Mouse (Mus musculus): ENCODE results near the gene Gan. TPM values are rescaled to one million over a fixed set of nuclear protein-coding genes. Genes with fewer than 3 reads are reported as not detected.
A peak's percentile ranks its signal among the peaks of the same experiment; 100 is the strongest.

Gan gene
- total and polyA plus RNA-seq, 3 experiments, result 5.6 to 8.7 TPM; not detected in 1

GRCm38 (mm10) chr8:117233199-117233598, 75.3 kb downstream of the Gan start:
- peaks cover 0 to 6% of the 10 kb centered on the region in 2 experiments; a peak in 2 of 4 replicates for H3K36me3 ChIP-seq (ENCODE audit: control insufficient read depth in 1 of 2, insufficient read depth in 2 of 2, low read length in 2 of 2)
- peaks cover 2 to 11% of the 10 kb centered on the region in 2 experiments; a peak in 3 of 4 replicates for H3K4me1 ChIP-seq (ENCODE audit: control insufficient read depth in 1 of 2, insufficient read depth in 2 of 2, low read length in 2 of 2)
- DNase-seq (ENCODE audit: low read depth, low spot score), result peak; percentile 64
- no peak overlapping the region for H3K9ac ChIP-seq (ENCODE audit: control insufficient read depth, low read depth, low read length, poor library complexity, severe bottlenecking)
- TF ChIP-seq SMC3 (IDR thresholded peaks at IDR 0.05; ENCODE audit: low read depth, low read length) (0 out of 2 replicates have a peak, but pooled peaks have one; percentile 11), CTCF (IDR thresholded peaks at IDR 0.05 in 2 of 3, conservative IDR thresholded peaks at IDR 0.05 in 1 of 3; ENCODE audit: control insufficient read depth in 1 of 3, insufficient read depth in 1 of 3, low read depth in 2 of 3, low read length in 3 of 3, poor library complexity in 1 of 3, severe bottlenecking in 1 of 3) (peak in 2 of 3 experiments; percentile 29 to 55; a peak in 4 of 6 replicates), CHD2 (IDR thresholded peaks at IDR 0.05; ENCODE audit: low read length) (no peak)
- H3K27ac ChIP-seq (ENCODE audit: control insufficient read depth, low read depth, low read length), result no peak overlapping the region
- H3K4me3 ChIP-seq (ENCODE audit: control insufficient read depth in 1 of 2, insufficient read depth in 1 of 2, low read depth in 2 of 2, low read length in 2 of 2), result no peak overlapping the region
- no peaks in the 10 kb centered on the region for H3K79me2 ChIP-seq (ENCODE audit: control insufficient read depth, insufficient read depth, low read length, poor library complexity)
- H3K9me3 ChIP-seq (replicated peaks; ENCODE audit: insufficient read depth, low read length), result no peaks in the 10 kb centered on the region
- H3K27me3 ChIP-seq (ENCODE audit: control insufficient read depth in 1 of 2, insufficient read depth in 2 of 2, low read length in 2 of 2), result no peaks in the 10 kb centered on the region

GRCm38 (mm10) chr8:117236531-117236930, 78.6 kb downstream of the Gan start:
- peaks cover 0 to 6% of the 10 kb centered on the region in 2 experiments; a peak in 2 of 4 replicates for H3K36me3 ChIP-seq (ENCODE audit: control insufficient read depth in 1 of 2, insufficient read depth in 2 of 2, low read length in 2 of 2)
- no peaks in the 10 kb centered on the region for H3K79me2 ChIP-seq (ENCODE audit: control insufficient read depth, insufficient read depth, low read length, poor library complexity)
- no peaks in the 10 kb centered on the region for H3K9me3 ChIP-seq (replicated peaks; ENCODE audit: insufficient read depth, low read length)
- TF ChIP-seq ZKSCAN1 (IDR thresholded peaks at IDR 0.05; ENCODE audit: low read depth, low read length) (no peak), RAD21 (IDR thresholded peaks at IDR 0.05; ENCODE audit: low read depth, low read length) (no peak), MXI1 (IDR thresholded peaks at IDR 0.05; ENCODE audit: low read depth, low read length) (no peak), MEF2A (IDR thresholded peaks at IDR 0.05; ENCODE audit: extremely low read depth, insufficient replicate concordance, low read depth, low read length, poor library complexity, severe bottlenecking) (no peak), ELF1 (IDR thresholded peaks at IDR 0.05; ENCODE audit: low read depth, low read length) (no peak), MYB (IDR thresholded peaks at IDR 0.05; ENCODE audit: low read depth, low read length) (no peak)
- no peak overlapping the region for H3K4me3 ChIP-seq (ENCODE audit: control insufficient read depth in 1 of 2, insufficient read depth in 1 of 2, low read depth in 2 of 2, low read length in 2 of 2)
- H3K4me1 ChIP-seq (ENCODE audit: control insufficient read depth in 1 of 2, insufficient read depth in 2 of 2, low read length in 2 of 2), result peaks cover 2 to 11% of the 10 kb centered on the region in 2 experiments; a peak in 3 of 4 replicates
- H3K27me3 ChIP-seq (ENCODE audit: control insufficient read depth in 1 of 2, insufficient read depth in 2 of 2, low read length in 2 of 2), result no peaks in the 10 kb centered on the region; a peak in 1 of 4 replicates
- no peak for DNase-seq (ENCODE audit: low read depth, low spot score)
- H3K27ac ChIP-seq (ENCODE audit: control insufficient read depth, low read depth, low read length), result no peak overlapping the region
- H3K9ac ChIP-seq (ENCODE audit: control insufficient read depth, low read depth, low read length, poor library complexity, severe bottlenecking), result no peak overlapping the region

- no peaks in the 10 kb centered on the region for H3K36me3 ChIP-seq (ENCODE audit: control insufficient read depth in 1 of 2, insufficient read depth in 2 of 2, low read length in 2 of 2)
- TF ChIP-seq POLR2AphosphoS5 (IDR thresholded peaks at IDR 0.05; ENCODE audit: borderline replicate concordance, low read depth, low read length) (no peak), MXI1 (IDR thresholded peaks at IDR 0.05; ENCODE audit: low read depth, low read length) (no peak), ZNF384 (IDR thresholded peaks at IDR 0.05; ENCODE audit: low read depth, low read length) (no peak), POLR2AphosphoS2 (IDR thresholded peaks at IDR 0.05; ENCODE audit: low read length) (no peak), TCF12 (IDR thresholded peaks at IDR 0.05; ENCODE audit: low read depth, low read length) (no peak), USF1 (IDR thresholded peaks at IDR 0.05; ENCODE audit: low read depth, low read length) (no peak), CTCF (IDR thresholded peaks at IDR 0.05 in 2 of 3, conservative IDR thresholded peaks at IDR 0.05 in 1 of 3; ENCODE audit: control insufficient read depth in 1 of 3, insufficient read depth in 1 of 3, low read depth in 2 of 3, low read length in 3 of 3, poor library complexity in 1 of 3, severe bottlenecking in 1 of 3) (no peak), E2F4 (IDR thresholded peaks at IDR 0.05; ENCODE audit: borderline replicate concordance, low read depth, low read length) (no peak), BHLHE40 (IDR thresholded peaks at IDR 0.05; ENCODE audit: borderline replicate concordance, low read depth, low read length) (no peak), MAFK (IDR thresholded peaks at IDR 0.05; ENCODE audit: borderline replicate concordance, low read depth, low read length) (no peak), NRF1 (IDR thresholded peaks at IDR 0.05; ENCODE audit: insufficient read depth, low read depth, low read length, poor library complexity, severe bottlenecking) (no peak), MYC (IDR thresholded peaks at IDR 0.05; ENCODE audit: low read depth, low read length) (no peak), ZMIZ1 (IDR thresholded peaks at IDR 0.05; ENCODE audit: low read depth, low read length) (no peak), NELFE (IDR thresholded peaks at IDR 0.05; ENCODE audit: low read depth, low read length) (no peak), UBTF (IDR thresholded peaks at IDR 0.05; ENCODE audit: borderline replicate concordance, insufficient read depth, low read depth, low read length) (no peak), USF2 (IDR thresholded peaks at IDR 0.05; ENCODE audit: borderline replicate concordance in 1 of 2, insufficient read depth in 1 of 2, low read depth in 1 of 2, low read length in 2 of 2) (no peak), MAX (IDR thresholded peaks at IDR 0.05; ENCODE audit: low read length) (no peak)
Measured at GRCm38 (mm10) chr8:117240326-117240725, 82.4 kb downstream of the Gan start.

More at GRCm38 (mm10) chr8:117240326-117240725, 82.4 kb downstream of the Gan start:
- DNase-seq (ENCODE audit: low read depth, low spot score), result no peak
- Histone ChIP-seq H3K79me2 (ENCODE audit: control insufficient read depth, insufficient read depth, low read length, poor library complexity) (no peaks in the 10 kb centered on the region), H3K9ac (ENCODE audit: control insufficient read depth, low read depth, low read length, poor library complexity, severe bottlenecking) (no peak overlapping the region), H3K4me3 (ENCODE audit: control insufficient read depth in 1 of 2, insufficient read depth in 1 of 2, low read depth in 2 of 2, low read length in 2 of 2) (no peak overlapping the region), H3K27ac (ENCODE audit: control insufficient read depth, low read depth, low read length) (no peak overlapping the region), H3K4me1 (ENCODE audit: control insufficient read depth in 1 of 2, insufficient read depth in 2 of 2, low read length in 2 of 2) (0 out of 4 replicates have a peak, but pooled peaks cover 0 to 5% of the 10 kb centered on the region in 2 experiments), H3K27me3 (ENCODE audit: control insufficient read depth in 1 of 2, insufficient read depth in 2 of 2, low read length in 2 of 2) (no peaks in the 10 kb centered on the region; a peak in 1 of 4 replicates), H3K9me3 (replicated peaks; ENCODE audit: insufficient read depth, low read length) (no peaks in the 10 kb centered on the region)

All from MEL (cell line).